Mouse (Mus musculus) intestine, embryonic 16.5 days (tissue): Measurements from ENCODE around the gene Atg9a. TPM values are rescaled to one million over a fixed set of nuclear protein-coding genes. Genes with fewer than 3 reads are reported as not detected.
A peak's percentile ranks its signal among the peaks of the same experiment; 100 is the strongest.

Experiments used
- ATAC-seq: fragments of 200-750 bp; cut with Nextera tagmentation; 2 replicates; pipeline ENCODE4 v1.8.0; 2017; ENCODE audit warnings: moderate TSS enrichment, moderate library complexity
- H3K27ac ChIP-seq: fragments of 300-500 bp; sonication (generic); 2 replicates; pipeline ENCODE4 v1.5.1; 2014; ENCODE audit warnings: mild to moderate bottlenecking, low read length
- H3K27me3 ChIP-seq: fragments of 300-500 bp; sonication (generic); replicated peaks from 2 replicates; pipeline ENCODE4 v1.6.1; 2014; ENCODE audit warnings: low read length, control low read depth, mixed read lengths; ENCODE audit not compliant: control insufficient read depth, insufficient read depth
- H3K36me3 ChIP-seq: fragments of 300-500 bp; sonication (generic); 2 replicates; pipeline ENCODE4 v1.6.1; 2014; ENCODE audit warnings: low read length, control low read depth; ENCODE audit not compliant: control insufficient read depth, insufficient read depth
- H3K4me1 ChIP-seq: fragments of 300-500 bp; sonication (generic); 2 replicates; pipeline ENCODE4 v1.6.1; 2014; ENCODE audit warnings: low read length, control low read depth, mixed read lengths; ENCODE audit not compliant: control insufficient read depth, insufficient read depth
- H3K4me2 ChIP-seq: fragments of 300-500 bp; sonication (generic); 2 replicates; pipeline ENCODE4 v1.6.1; 2014; ENCODE audit warnings: low read depth, low read length, control low read depth
- H3K4me3 ChIP-seq: fragments of 300-500 bp; sonication (generic); 2 replicates; pipeline ENCODE4 v1.5.1; 2014; ENCODE audit warnings: mild to moderate bottlenecking, low read length
- H3K9ac ChIP-seq: fragments of 300-500 bp; sonication (generic); 2 replicates; pipeline ENCODE4 v1.6.1; 2014; ENCODE audit warnings: low read depth, low read length
- H3K9me3 ChIP-seq: fragments of 300-500 bp; sonication (generic); 2 replicates; pipeline ENCODE4 v1.6.1; 2016; ENCODE audit warnings: low read length, control low read depth; ENCODE audit not compliant: control insufficient read depth
- WGBS: fragments of 180-500 bp; shearing (Covaris S2); extraction: QIAGEN DNeasy Blood & Tissue Kit; methylation state at CpG from one replicate; pipeline ENCODE4 v1.1.7; 2014; 5-methylcytosine and 5-hydroxymethylcytosine counted together
- polyA plus RNA-seq: library from polyadenylated mRNA; unstranded; fragments of >200 nt; fragmentation: Nextera tagmentation; extraction: Ambion mirVana; gene quantifications from 2 replicates; pipeline ENCODE4 v1.2.1, GENCODE M21; 2015

Atg9a gene
- polyA plus RNA-seq, 1 experiment from 2014 or later = 28.3 TPM

GRCm38 (mm10) chr1:75218227-75219001 is 26.4 kb upstream of the Atg9a start:
- WGBS = 2% methylated on average over 38 of the region's 38 CpGs
- ATAC-seq = peak; percentile 39

DNA sequence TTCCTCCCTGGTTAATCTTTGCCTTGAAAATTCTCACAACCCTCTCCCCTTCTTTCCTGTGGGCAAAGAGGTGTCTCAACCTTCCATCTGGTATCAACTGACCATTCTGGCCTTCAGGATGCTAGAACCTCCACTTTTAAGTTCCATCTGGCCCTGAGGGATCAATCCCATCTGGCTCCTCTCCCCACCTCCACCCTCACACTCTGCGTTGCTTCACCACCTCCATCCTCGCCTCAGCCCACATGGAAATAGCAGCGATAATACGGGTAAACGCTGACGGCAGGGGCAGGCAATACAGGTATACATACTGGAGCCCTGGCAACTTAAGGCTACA is 25.9 kb upstream of the Atg9a start:
- Histone ChIP-seq H3K27me3 (peaks cover 21% of the 10 kb centered on the region; the same call in 1 of the 2 replicates), H3K27ac (peak overlapping the region; percentile 80), H3K9ac (peak overlapping the region; percentile 75), H3K9me3 (no peaks in the 10 kb centered on the region), H3K4me1 (peaks cover 37% of the 10 kb centered on the region), H3K36me3 (peaks cover 17% of the 10 kb centered on the region; the same call in 1 of the 2 replicates), H3K4me2 (peak overlapping the region; percentile 99), H3K4me3 (peak overlapping the region; percentile 64)
- ATAC-seq = 0 out of 2 replicates have a peak, but pooled peaks have one; percentile 1
- WGBS = 2% methylated on average over 6 of the region's 6 CpGs

More at GRCm38 (mm10) chr1:75218227-75219001, 26.4 kb upstream of the Atg9a start:
- H3K36me3 ChIP-seq = peaks cover 15% of the 10 kb centered on the region; the same call in 1 of the 2 replicates
- peak overlapping the region; percentile 99 for H3K4me2 ChIP-seq
- no peaks in the 10 kb centered on the region for H3K9me3 ChIP-seq
- H3K4me3 ChIP-seq = peak overlapping the region; percentile 64
- peak overlapping the region; percentile 80 for H3K27ac ChIP-seq
- peak overlapping the region; percentile 75 for H3K9ac ChIP-seq
- H3K4me1 ChIP-seq = peaks cover 32% of the 10 kb centered on the region
- peaks cover 21% of the 10 kb centered on the region; the same call in 1 of the 2 replicates for H3K27me3 ChIP-seq

DNA sequence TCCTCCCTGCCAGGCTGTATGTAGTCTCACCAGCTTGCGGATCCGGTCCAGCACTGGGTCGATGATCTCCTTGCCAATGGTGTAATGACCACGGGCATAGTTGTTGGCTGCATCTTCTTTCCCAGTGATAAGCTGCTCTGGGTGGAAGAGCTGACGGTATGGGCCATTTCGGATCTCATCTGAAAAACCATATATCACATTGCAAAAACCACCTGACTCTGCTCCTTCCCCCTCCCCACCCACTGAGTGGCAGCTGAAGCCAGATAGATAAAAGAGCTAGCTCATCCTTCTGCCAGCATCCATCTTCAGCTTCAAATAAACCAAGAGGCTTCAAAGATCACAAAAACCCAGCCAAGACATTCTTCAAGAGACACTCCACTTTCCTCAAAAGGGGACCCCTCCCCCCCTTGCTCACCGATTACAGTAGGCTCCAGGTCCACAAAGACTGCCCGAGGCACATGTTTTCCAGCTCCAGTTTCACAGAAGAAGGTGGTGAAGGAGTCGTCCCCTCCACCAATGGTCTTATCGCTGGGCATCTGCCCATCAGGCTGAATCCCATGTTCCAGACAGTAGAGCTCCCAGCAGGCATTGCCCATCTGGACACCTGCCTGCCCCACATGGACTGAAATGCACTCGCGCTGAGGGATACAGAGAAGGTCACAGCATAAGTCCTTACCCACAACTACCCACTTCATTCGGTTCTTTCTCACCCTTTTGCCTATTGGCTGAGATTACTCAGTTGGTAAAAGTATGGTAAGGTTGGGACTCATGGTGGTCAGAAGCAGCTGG is 25.0 kb upstream of the Atg9a start:
- peak overlapping the region; percentile 99 for H3K4me2 ChIP-seq
- H3K9me3 ChIP-seq = no peaks in the 10 kb centered on the region
- WGBS = 74% methylated on average over 13 of the region's 13 CpGs
- peak overlapping the region; percentile 64 for H3K4me3 ChIP-seq
- no peak for ATAC-seq
- H3K36me3 ChIP-seq = peaks cover 21% of the 10 kb centered on the region
- peak overlapping the region; percentile 39 for H3K9ac ChIP-seq
- H3K27me3 ChIP-seq = peaks cover 21% of the 10 kb centered on the region; the same call in 1 of the 2 replicates
- H3K4me1 ChIP-seq = peaks cover 46% of the 10 kb centered on the region
- H3K27ac ChIP-seq = peak overlapping the region; percentile 80

DNA sequence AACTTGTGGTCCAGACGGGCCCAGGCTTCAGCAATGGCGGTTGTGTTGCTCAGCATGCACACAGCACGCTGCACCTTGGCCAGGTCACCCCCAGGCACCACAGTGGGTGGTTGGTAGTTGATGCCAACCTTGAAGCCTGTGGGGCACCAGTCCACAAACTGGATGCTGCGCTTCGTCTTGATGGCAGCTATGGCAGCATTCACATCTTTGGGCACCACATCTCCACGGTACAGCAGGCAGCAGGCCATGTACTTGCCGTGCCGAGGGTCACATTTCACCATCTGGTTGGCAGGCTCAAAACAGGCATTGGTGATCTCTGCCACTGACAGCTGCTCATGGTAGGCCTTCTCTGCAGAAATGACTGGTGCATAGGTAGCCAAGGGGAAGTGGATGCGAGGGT is 23.8 kb upstream of the Atg9a start:
- Histone ChIP-seq H3K4me2 (no peak overlapping the region), H3K27ac (no peak overlapping the region), H3K9me3 (no peaks in the 10 kb centered on the region), H3K27me3 (peaks cover 19% of the 10 kb centered on the region; the same call in 1 of the 2 replicates), H3K9ac (no peak overlapping the region), H3K36me3 (peaks cover 21% of the 10 kb centered on the region), H3K4me1 (peaks cover 53% of the 10 kb centered on the region), H3K4me3 (no peak overlapping the region)
- 92% methylated on average over 9 of the region's 9 CpGs for WGBS
- ATAC-seq = no peak

GRCm38 (mm10) chr1:75214886-75215285 is 22.9 kb upstream of the Atg9a start:
- ATAC-seq = no peak
- 55% methylated on average over 5 of the region's 5 CpGs for WGBS
- Histone ChIP-seq H3K9me3 (no peaks in the 10 kb centered on the region), H3K27ac (peak overlapping the region; percentile 89), H3K27me3 (peaks cover 11% of the 10 kb centered on the region; the same call in 1 of the 2 replicates), H3K4me3 (no peak overlapping the region), H3K4me2 (0 out of 2 replicates have a peak overlapping the region, but pooled peaks have one; percentile 16), H3K36me3 (peaks cover 21% of the 10 kb centered on the region), H3K9ac (no peak overlapping the region), H3K4me1 (peaks cover 57% of the 10 kb centered on the region)

DNA sequence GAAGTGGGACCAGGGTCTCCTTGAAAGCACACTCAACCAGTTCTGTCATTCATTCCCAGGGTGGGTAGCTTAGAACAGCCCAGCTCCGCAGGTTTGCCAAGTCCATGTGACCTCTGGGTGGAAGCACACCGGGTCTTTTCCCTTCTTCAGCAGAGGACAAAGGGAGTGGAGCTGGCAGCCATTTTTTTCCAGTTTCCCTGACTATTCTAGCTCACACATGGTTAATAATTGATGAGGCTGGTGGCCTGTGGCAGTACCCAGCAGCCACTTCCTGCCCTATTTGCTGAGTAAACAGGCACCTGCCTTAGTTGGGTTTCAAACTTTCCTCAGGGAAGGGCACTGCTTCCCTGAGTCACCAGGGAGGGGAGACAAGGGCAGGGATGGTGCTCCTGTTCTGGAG is 22.4 kb upstream of the Atg9a start:
- H3K27me3 ChIP-seq = peaks cover 7% of the 10 kb centered on the region; the same call in 1 of the 2 replicates
- peaks cover 56% of the 10 kb centered on the region for H3K4me1 ChIP-seq
- ATAC-seq = peak; percentile 62
- H3K9me3 ChIP-seq = no peaks in the 10 kb centered on the region
- peak overlapping the region; percentile 13; the same call in 1 of the 2 replicates for H3K4me3 ChIP-seq
- peak overlapping the region; percentile 34; the same call in 1 of the 2 replicates for H3K9ac ChIP-seq
- peak overlapping the region; percentile 89 for H3K27ac ChIP-seq
- 41% methylated on average over 2 of the region's 2 CpGs for WGBS
- H3K36me3 ChIP-seq = peaks cover 21% of the 10 kb centered on the region
- peak overlapping the region; percentile 14; the same call in 1 of the 2 replicates for H3K4me2 ChIP-seq

DNA sequence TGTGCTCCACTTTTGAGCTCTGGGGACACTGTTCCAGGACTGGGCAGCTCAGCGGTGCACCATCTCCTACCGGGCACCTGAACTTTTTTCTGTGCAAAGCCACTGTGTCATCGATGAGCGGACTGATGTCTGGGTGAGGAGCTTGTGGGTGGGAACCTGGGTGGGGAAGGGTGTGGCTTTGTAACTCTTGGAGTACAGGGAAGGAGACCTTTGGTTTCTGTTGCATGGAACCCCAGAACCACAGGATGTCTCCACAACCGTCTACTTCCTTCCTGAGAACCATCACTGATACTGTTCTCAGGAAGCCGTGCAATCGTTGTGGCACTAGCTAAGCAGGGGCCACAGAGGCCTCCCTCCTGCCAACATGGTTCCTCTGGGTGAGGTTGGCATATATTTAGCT is 21.1 kb upstream of the Atg9a start:
- WGBS = 75% methylated on average over 7 of the region's 7 CpGs
- Histone ChIP-seq H3K27ac (peak overlapping the region; percentile 89; the same call in 1 of the 2 replicates), H3K4me3 (no peak overlapping the region), H3K4me1 (peaks cover 60% of the 10 kb centered on the region), H3K9ac (no peak overlapping the region), H3K36me3 (peaks cover 21% of the 10 kb centered on the region), H3K9me3 (no peaks in the 10 kb centered on the region), H3K4me2 (0 out of 2 replicates have a peak overlapping the region, but pooled peaks have one; percentile 8), H3K27me3 (no peaks in the 10 kb centered on the region)
- ATAC-seq = peak; percentile 3; the same call in 1 of the 2 replicates

- Histone ChIP-seq H3K4me1 (peaks cover 57% of the 10 kb centered on the region), H3K4me3 (no peak overlapping the region), H3K4me2 (0 out of 2 replicates have a peak overlapping the region, but pooled peaks have one; percentile 8), H3K27me3 (no peaks in the 10 kb centered on the region), H3K9ac (no peak overlapping the region), H3K9me3 (no peaks in the 10 kb centered on the region), H3K36me3 (peaks cover 21% of the 10 kb centered on the region), H3K27ac (no peak overlapping the region)
- ATAC-seq = no peak
- WGBS = 61% methylated on average over 4 of the region's 4 CpGs
Measured at GRCm38 (mm10) chr1:75212542-75212941, 20.5 kb upstream of the Atg9a start.
